Mouse (Mus musculus) heart, adult 9 months (tissue): ENCODE measurements at regions not wholly inside any gene's neighbourhood (a gene's known extent, or its start where the extent isn't known, plus 50 kb on each side); places are given as distances from the start of the nearest gene placed in this dataset.

Experiments
- DNase-seq, 2 experiments: peaks; one replicate each; pipeline ENCODE4 v3.0.0; 2022; ENCODE audit warnings: low spot score in 2 of 2

DNA sequence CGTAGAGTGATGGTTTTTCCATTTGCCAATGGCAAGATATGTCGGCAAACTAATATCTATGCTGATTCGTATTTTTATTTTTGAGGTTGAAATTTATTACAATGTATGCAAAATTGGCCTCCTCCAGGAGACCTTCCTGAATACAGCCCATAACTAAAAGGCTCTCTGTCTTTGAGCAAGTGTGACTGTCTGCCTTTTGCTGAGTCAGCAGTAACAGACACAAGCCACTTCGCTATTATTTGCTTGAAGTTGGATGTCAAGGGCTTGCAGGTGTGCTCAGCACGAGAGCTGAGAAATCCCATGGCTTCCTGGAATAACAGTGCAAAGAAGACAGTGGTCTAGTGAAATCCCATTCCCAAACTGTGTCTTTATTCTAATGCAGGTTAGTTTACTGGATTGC lies 56.9 kb downstream of the Dmrt2 start:
- no peak for DNase-seq

GRCm38 (mm10) chr19:25729633-25730032 lies 57.4 kb downstream of the Dmrt2 start:
- no peak for DNase-seq

DNA sequence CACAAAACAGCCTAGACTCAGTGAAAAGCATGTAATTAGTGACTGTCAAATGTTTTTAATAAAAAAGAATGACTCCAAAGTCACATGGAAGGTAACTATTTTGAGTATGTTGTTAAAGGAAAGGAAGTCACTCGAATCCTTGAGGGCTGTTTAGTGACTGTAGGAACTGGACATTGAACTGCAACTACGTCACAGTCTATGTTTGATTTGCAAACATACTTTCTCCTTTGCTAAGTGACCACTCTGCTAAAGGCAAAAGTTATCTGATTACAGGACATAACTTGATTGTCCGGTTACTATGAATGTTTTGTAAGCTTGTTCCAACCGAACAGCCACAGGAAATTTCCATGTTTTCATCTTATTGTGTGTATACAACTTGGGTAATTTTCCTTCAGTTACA lies 106.2 kb downstream of the Dmrt2 start:
- no peak for DNase-seq

GRCm38 (mm10) chr19:25779356-25779755 lies 107.1 kb downstream of the Dmrt2 start:
- DNase-seq = no peak

GRCm38 (mm10) chr19:25781314-25781713 lies 109.1 kb downstream of the Dmrt2 start:
- DNase-seq = no peak

- no peak for DNase-seq
Observed at GRCm38 (mm10) chr19:25802692-25803091, 130.5 kb downstream of the Dmrt2 start.

- DNase-seq = no peak
Observed at GRCm38 (mm10) chr19:25805351-25805750, 133.1 kb downstream of the Dmrt2 start.

DNA sequence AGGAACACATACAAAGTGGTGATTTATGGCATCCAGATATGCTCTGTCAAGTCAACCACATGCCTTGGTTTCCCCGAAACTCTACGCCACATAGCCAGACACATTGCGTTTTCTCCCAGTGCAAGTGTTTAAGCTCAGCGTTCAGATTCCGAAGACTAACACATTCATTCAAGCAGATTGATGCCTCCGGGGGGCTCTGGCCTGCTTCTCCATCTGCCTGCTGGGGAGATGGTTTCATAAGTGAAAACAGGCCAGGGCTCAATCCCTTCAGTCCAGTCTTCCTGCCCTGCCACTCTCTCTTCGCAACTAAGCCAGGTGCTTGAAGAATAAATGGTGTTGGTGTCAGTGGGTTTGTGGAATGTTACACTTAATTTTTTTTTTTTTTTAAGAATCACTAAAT lies 141.4 kb downstream of the Dmrt2 start:
- no peak for DNase-seq

DNA sequence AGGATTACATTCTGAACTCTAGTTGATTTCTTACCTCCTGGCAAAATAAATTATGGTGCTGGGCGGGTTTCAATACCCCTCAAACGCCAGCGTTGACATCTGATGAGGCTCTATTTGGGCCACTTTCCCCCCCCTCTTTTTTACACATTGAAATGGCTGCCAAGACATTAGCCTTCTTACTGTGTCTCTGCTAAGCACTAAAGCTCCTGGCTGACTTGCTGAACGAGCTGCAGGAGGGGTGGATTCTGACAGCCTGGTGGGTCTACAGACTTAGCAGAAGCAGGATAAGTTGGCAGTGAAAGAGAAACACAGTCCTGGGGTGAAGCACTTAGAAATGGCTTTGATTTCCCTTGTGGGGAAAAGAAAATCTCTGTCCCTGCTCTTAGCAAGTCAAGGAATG lies 172.9 kb downstream of the Dmrt2 start:
- DNase-seq = no peak

DNA sequence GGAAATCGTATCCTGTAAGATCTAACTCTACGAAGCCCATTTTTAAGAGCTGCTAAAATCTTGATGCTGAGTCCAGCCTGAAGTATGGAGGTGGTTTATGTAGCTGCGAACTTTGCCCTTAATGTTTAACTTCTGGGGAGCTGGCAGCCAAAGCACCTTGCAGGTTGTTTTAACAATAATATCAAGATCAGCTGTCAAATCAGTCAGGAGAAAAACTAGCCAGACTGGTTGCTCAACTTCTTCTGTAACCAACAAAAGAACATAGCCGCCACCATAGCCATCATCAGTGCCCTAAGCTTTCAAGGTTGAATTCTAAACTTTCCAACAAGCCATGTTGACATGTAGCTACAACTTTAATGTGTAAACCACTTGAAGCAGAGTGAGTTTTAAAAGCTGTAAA lies 184.1 kb downstream of the Dmrt2 start:
- no peak for DNase-seq

- no peak for DNase-seq
Observed at GRCm38 (mm10) chr19:25863312-25863711, 191.1 kb downstream of the Dmrt2 start.

- no peak for DNase-seq
Observed at GRCm38 (mm10) chr19:25906721-25907120, 234.5 kb downstream of the Dmrt2 start.

DNA sequence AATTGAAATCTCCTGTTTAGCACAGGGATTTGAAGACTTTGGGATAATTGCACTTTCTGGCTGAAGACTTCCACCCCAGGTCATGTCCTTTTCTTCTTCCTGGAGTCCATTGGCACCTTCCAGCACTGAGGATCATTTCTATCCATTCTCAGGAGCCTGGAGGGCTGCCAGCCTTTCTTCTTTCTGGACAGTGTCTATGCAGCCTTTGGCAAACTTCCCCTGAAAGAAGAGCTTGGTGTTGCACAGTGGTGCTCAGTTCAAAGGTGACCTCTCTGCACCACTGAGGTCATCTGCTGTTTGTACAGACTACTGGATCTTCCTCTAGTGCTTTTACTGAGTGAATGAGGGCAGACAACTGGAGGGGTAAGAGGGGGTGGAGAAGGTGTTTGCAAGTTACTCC lies 249.8 kb downstream of the Dmrt2 start:
- DNase-seq = no peak

DNA sequence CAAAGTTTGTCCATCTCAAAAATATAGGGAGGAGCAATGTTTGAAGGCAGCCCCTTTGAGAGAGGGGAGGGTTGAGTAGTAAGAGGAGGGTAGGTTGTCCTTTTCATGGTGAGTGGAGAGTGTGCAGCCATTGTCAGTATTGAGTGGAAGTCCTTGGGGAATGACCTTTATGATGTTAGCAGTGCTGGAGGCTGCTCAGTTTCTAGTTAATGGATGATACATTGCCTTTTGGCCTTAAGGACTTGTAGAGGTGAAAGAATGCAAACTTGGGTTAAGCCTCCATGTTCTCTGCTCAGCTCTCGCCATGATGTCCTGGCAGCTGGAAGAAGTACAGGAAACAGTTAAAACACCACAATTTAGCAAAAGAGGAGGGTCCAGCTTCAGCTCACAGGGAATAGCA lies 250.6 kb downstream of the Dmrt2 start:
- DNase-seq = no peak

GRCm38 (mm10) chr19:25923727-25924384 lies 251.6 kb downstream of the Dmrt2 start:
- no peak for DNase-seq

- peak; percentile 2 to 12 for DNase-seq
Observed at GRCm38 (mm10) chr19:25924385-25924769, 252.2 kb downstream of the Dmrt2 start.

DNA sequence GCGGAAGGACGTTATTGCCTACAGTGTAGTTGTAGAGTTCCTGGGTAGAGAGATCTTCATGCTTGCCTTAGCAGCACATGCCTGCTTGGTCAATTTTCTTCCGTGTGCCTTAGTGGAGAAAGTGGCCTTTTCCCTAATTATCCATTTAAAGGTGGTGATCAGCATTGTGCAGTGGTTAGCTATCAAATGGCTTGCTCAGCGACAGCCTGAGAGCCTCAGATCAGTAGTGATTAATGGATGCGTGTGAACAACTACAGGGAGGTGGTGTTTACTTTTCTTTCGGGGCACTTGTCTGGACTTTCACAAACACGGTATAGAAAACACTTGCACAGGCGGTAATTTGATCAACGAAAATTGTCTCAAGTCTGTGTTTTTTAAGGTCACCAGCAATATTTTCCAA lies 255.0 kb downstream of the Dmrt2 start:
- DNase-seq = no peak

GRCm38 (mm10) chr19:25937343-25937742 lies 265.1 kb downstream of the Dmrt2 start:
- no peak for DNase-seq

DNA sequence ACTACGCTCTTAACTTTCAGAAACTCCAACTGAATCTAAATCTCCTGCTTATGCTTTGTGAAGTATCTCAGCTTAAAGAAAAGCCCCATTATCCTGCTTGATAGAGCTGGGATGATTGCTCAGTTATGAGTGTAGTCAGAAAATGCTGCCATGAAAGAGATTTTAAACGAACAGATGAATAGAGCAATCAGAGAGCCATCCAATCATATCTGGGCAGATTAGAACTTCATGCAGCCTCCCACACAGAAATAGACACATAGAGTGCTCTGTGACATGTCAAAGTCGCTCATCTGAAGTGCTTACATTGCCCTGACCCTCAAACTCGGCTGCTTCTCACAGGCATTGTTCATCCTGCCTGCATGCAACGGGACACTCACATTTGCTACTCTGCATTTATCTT lies 299.0 kb downstream of the Dmrt2 start:
- DNase-seq = no peak

DNA sequence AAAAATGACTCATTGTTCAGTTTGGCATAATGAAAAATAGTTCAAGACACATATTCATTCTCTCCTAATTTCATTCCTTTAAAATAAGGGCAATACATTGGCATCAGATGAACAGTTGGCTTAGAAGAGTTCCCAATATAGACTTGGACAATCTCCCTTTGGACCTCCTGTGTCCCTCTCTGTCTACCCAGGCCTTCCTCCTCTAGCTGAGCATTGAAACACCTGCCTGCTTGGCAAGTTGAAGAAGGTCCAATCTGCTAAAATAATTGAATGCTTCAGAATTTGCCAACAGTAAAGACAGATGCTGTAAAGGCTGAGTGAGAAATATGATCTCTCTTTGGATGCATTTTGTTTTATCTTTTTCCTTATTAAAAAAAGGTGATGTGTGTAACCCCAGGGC lies 303.0 kb downstream of the Dmrt2 start:
- DNase-seq = no peak

DNA sequence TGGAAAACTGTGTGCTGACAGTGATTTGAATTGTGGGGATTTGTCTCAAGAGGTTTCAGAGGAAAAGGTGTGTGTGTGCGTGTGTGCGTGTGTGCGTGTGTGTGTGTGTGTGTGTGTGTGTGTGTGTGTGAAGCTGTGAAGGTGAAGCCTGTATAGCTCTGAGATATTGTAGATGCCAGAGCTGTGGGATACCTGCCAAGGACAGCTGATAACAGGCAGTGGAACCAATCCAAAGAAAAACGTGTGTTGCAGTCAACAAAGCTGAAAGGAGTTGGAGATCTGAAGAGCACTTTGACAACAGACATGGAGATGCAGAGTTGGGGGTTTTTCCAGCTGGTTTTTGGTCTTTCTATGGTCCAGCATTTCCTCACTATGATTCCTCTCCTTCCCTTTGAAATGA lies 308.1 kb downstream of the Dmrt2 start:
- no peak for DNase-seq

DNA sequence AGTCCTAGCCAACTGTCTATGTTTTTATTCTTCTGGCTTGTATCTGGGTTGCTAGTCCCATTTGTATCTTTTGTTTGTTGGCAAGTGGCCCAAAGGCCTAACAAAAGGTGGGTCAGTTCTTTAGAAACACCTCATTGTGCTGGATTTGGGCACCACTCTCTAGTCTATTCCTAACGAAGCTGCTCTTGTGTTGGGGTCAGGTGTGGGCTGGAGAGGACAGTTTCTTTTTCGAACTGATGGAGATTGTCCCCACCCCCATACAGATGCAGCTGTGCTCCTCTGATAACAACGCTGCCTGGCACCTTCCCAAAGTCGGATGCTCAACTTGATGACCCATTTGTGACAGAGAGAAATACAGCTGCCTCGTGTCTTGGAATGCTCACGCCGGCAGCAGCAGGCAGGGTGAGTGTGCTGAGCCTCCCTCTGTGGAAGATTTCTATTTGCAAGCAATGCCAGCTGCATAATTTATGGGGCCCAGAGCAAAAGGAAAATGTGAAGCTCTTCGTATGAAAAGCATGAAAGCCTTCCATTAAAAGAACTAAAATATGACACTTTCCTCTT lies 342.5 kb downstream of the Dmrt2 start:
- no peak for DNase-seq

DNA sequence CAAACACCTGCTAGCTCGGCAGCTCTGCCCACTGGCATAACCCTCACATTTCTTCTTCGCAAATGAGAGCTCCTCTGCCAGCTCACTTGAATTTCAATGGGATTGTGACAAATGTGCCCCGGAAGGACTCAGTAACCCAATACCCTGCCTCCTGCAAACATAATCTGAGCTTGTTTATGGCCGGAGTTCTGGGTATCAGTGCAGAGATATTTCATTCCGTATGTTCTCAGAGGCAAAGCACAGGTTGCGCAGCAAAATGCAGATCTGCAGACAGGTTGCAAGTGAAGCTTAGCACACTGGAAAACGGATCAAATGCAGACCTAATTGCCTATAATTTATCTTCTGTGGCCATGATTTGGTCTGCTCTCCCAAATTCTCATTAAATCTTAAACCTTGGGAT lies 348.9 kb downstream of the Dmrt2 start:
- no peak for DNase-seq

GRCm38 (mm10) chr19:26026103-26026502 lies 353.9 kb downstream of the Dmrt2 start:
- no peak for DNase-seq
